Mouse (Mus musculus) cerebellum, adult 9-10 months (tissue): Measurements from ENCODE around the gene Gm21776.
"Not testable (repeated sequence)": the region's sequence is repeated elsewhere in the genome, so short reads cannot be mapped to it uniquely, and the experiment has no call there.

Experiments used
- DNase-seq: peaks from one replicate; pipeline ENCODE4 v3.0.0; 2022

Gene Gm21776

DNA sequence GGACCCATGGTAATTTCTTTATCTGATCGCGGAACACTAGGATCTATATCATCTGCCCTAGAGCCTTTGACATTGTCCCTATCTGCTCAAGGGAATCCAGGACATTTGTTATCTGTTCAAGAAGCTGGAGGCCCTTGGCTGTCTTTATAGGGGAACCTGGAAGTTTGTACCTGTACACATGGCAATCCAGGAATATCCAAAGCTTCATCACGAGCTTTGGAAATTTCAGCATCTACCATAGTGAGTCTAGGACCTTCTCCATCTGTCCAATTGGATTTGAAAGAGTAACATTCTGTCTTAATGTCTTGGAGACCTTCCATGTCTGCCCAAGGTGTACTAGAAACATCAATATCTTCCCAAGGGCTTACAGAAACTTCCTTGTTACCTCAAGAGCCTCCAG lies at the start of gene Gm21776:
Gene Gm21776 (plus strand): TSS at position 301 of the 400 bp plus-strand sequence.
- not testable (repeated sequence) for DNase-seq
